Comparison of ENCODE assay signal across 8 mouse cellular contexts in genomic region chr2:30435326-30436155, GRCm38 (mm10). TPM values are rescaled to one million over a fixed set of nuclear protein-coding genes. Genes with fewer than 3 reads are reported as not detected.
A peak's percentile ranks its signal among the peaks of the same experiment; 100 is the strongest.
DNase-seq lines count a peak whose midpoint lies in the region; ATAC-seq and TF ChIP-seq lines count a peak whose summit lies in the region.

No protein-coding gene starts in this region.

- peaks cover 18% of the 10 kb centered on the region for H3K4me1 ChIP-seq in bone marrow macrophage, adult 2 months (ENCODE audit: control insufficient read depth, insufficient read depth, low read length)
- H3K4me1 ChIP-seq in embryonic facial prominence, embryonic 15.5 days: peaks cover 15% of the 10 kb centered on the region
- H3K4me1 ChIP-seq in neural tube, embryonic 15.5 days: peaks cover 12% of the 10 kb centered on the region

- ATAC-seq in embryonic facial prominence, embryonic 15.5 days (ENCODE audit: insufficient number of reproducible peaks, low FRiP score, low TSS enrichment, low read depth): peak; percentile 69
- peak; percentile 76; the same call in 1 of the 2 replicates for ATAC-seq in neural tube, embryonic 15.5 days (ENCODE audit: low FRiP score)

- DNase-seq in ES-CJ7 (ENCODE audit: low read depth, low spot score): peak; percentile 70
- peak; percentile 71 to 82 for DNase-seq in heart, postnatal 14 days
- DNase-seq in kidney, postnatal 36 days: peak; percentile 69 to 85
- peak; percentile 69 to 70 for DNase-seq in lung, adult 18-20 months
- DNase-seq in thymus, postnatal 14 days: peak; percentile 69

- no peak overlapping the region for H3K4me3 ChIP-seq in bone marrow macrophage, adult 2 months (ENCODE audit: insufficient read depth, low read length)
- H3K4me3 ChIP-seq in embryonic facial prominence, embryonic 15.5 days (replicated peaks): no peak overlapping the region
- H3K4me3 ChIP-seq in neural tube, embryonic 15.5 days (replicated peaks): no peak overlapping the region

- no peak overlapping the region for H3K27ac ChIP-seq in bone marrow macrophage, adult 2 months (ENCODE audit: insufficient read depth, low read depth, low read length)
- no peak overlapping the region; the same call in 1 of the 2 replicates for H3K27ac ChIP-seq in embryonic facial prominence, embryonic 15.5 days (replicated peaks)
- 0 out of 2 replicates have a peak overlapping the region, but pooled peaks have one; percentile 23 for H3K27ac ChIP-seq in neural tube, embryonic 15.5 days (replicated peaks)

- H3K9ac ChIP-seq in embryonic facial prominence, embryonic 15.5 days: no peak overlapping the region
- no peak overlapping the region for H3K9ac ChIP-seq in neural tube, embryonic 15.5 days (replicated peaks)

- TF ChIP-seq POLR2A in bone marrow macrophage, adult 2 months (IDR thresholded peaks at IDR 0.05; ENCODE audit: borderline replicate concordance, low read depth, low read length): no peak

- no peaks in the 10 kb centered on the region for H3K27me3 ChIP-seq in embryonic facial prominence, embryonic 15.5 days
- H3K27me3 ChIP-seq in neural tube, embryonic 15.5 days (replicated peaks): no peaks in the 10 kb centered on the region

- 55% methylated on average over 5 of the region's 5 CpGs for WGBS in embryonic facial prominence, embryonic 15.5 days
- 60% methylated on average over 5 of the region's 5 CpGs for WGBS in neural tube, embryonic 15.5 days

- peaks cover 76% of the 10 kb centered on the region for H3K36me3 ChIP-seq in embryonic facial prominence, embryonic 15.5 days
- H3K36me3 ChIP-seq in neural tube, embryonic 15.5 days: peaks cover 70% of the 10 kb centered on the region

- TF ChIP-seq CTCF in bone marrow macrophage, adult 2 months (IDR thresholded peaks at IDR 0.05; ENCODE audit: low read depth, low read length): peak; percentile 61; the same call in 1 of the 2 replicates

- no peaks in the 10 kb centered on the region for H3K9me3 ChIP-seq in embryonic facial prominence, embryonic 15.5 days (replicated peaks)
- no peaks in the 10 kb centered on the region for H3K9me3 ChIP-seq in neural tube, embryonic 15.5 days (replicated peaks)

- intact Hi-C loops in heart, postnatal 14 days (cut with DNase I): loop anchor here (5.0 kb wide), 2 partner anchors 172 to 502 kb away; no protein-coding TSS in a partner anchor

- no peak overlapping the region for H3K4me2 ChIP-seq in embryonic facial prominence, embryonic 15.5 days (replicated peaks)
- no peak overlapping the region for H3K4me2 ChIP-seq in neural tube, embryonic 15.5 days

RNA-seq across cellular contexts. Expression of gene Ptpa, which starts 19.7 kb away (rescaled TPM):
- polyA plus RNA-seq in bone marrow macrophage, adult 2 months (2012; ENCODE audit: insufficient read depth, insufficient read length, missing spikeins): 110 TPM in 2 replicates
- 146 and 154 TPM in 2 replicates for polyA plus RNA-seq in embryonic facial prominence, embryonic 15.5 days (2015; fragmentation: Nextera tagmentation; extraction: Ambion mirVana)
- total RNA-seq in heart, postnatal 14 days (2021): 100 to 1,000 TPM in 1 of 2 experiments, 10 to 100 TPM in 1; 99.1 to 109 TPM
- 138 and 145 TPM in 2 replicates for polyA plus RNA-seq in neural tube, embryonic 15.5 days (2015; fragmentation: Nextera tagmentation; extraction: Ambion mirVana)

RNA-seq across cellular contexts. Expression of gene Crat, which starts 19.9 kb away (rescaled TPM):
- 66.4 and 67.4 TPM in 2 replicates for polyA plus RNA-seq in bone marrow macrophage, adult 2 months (2012; ENCODE audit: insufficient read depth, insufficient read length, missing spikeins)
- polyA plus RNA-seq in embryonic facial prominence, embryonic 15.5 days (2015; fragmentation: Nextera tagmentation; extraction: Ambion mirVana): 29.4 and 32.1 TPM in 2 replicates
- total RNA-seq in heart, postnatal 14 days (2021): 100 to 1,000 TPM; 441 to 477 TPM
- polyA plus RNA-seq in neural tube, embryonic 15.5 days (2015; fragmentation: Nextera tagmentation; extraction: Ambion mirVana): 21.3 and 26.8 TPM in 2 replicates

RNA-seq across cellular contexts. Expression of gene Ier5l, which starts 38.5 kb away (rescaled TPM):
- polyA plus RNA-seq in bone marrow macrophage, adult 2 months (2012; ENCODE audit: insufficient read depth, insufficient read length, missing spikeins): 2.0 and 2.4 TPM in 2 replicates
- 2.2 and 3.0 TPM in 2 replicates for polyA plus RNA-seq in embryonic facial prominence, embryonic 15.5 days (2015; fragmentation: Nextera tagmentation; extraction: Ambion mirVana)
- total RNA-seq in heart, postnatal 14 days (2021): 1 to 10 TPM; 5.8 to 6.3 TPM
- 1.4 and 1.9 TPM in 2 replicates for polyA plus RNA-seq in neural tube, embryonic 15.5 days (2015; fragmentation: Nextera tagmentation; extraction: Ambion mirVana)

RNA-seq across cellular contexts. Expression of gene Dolpp1, which starts 43.5 kb away (rescaled TPM):
- 24.2 and 28.7 TPM in 2 replicates for polyA plus RNA-seq in bone marrow macrophage, adult 2 months (2012; ENCODE audit: insufficient read depth, insufficient read length, missing spikeins)
- 34.6 and 34.7 TPM in 2 replicates for polyA plus RNA-seq in embryonic facial prominence, embryonic 15.5 days (2015; fragmentation: Nextera tagmentation; extraction: Ambion mirVana)
- total RNA-seq in heart, postnatal 14 days (2021): 10 to 100 TPM; 11.4 to 12.1 TPM
- polyA plus RNA-seq in neural tube, embryonic 15.5 days (2015; fragmentation: Nextera tagmentation; extraction: Ambion mirVana): 59.0 and 63.2 TPM in 2 replicates
